Mouse (Mus musculus) liver, embryonic 13.5 days (tissue): ENCODE data around the gene Lrrc36. TPM values are rescaled to one million over a fixed set of nuclear protein-coding genes. Genes with fewer than 3 reads are reported as not detected.

Experiments
- ATAC-seq: fragments of 200-750 bp; cut with Nextera tagmentation; 2 replicates; pipeline ENCODE4 v1.8.0; 2017; ENCODE audit warnings: low read depth, mild to moderate bottlenecking, moderate number of reproducible peaks, moderate library complexity
- DNase-seq: peaks from one replicate; pipeline ENCODE4 v3.0.0; 2022
- H3K27ac ChIP-seq: fragments of 300-500 bp; sonication (generic); 2 replicates; pipeline ENCODE4 v1.5.1; 2015; ENCODE audit warnings: moderate library complexity, mild to moderate bottlenecking, inconsistent platforms
- H3K27me3 ChIP-seq: fragments of 300-500 bp; sonication (generic); 2 replicates; pipeline ENCODE4 v1.6.1; 2015; ENCODE audit warnings: mild to moderate bottlenecking, inconsistent platforms
- H3K36me3 ChIP-seq: fragments of 300-500 bp; sonication (generic); 2 replicates; pipeline ENCODE4 v1.6.1; 2015; ENCODE audit warnings: mild to moderate bottlenecking, inconsistent platforms
- H3K4me1 ChIP-seq: fragments of 300-500 bp; sonication (generic); replicated peaks from 2 replicates; pipeline ENCODE4 v1.6.1; 2015; ENCODE audit warnings: inconsistent platforms
- H3K4me2 ChIP-seq: fragments of 300-500 bp; sonication (generic); 2 replicates; pipeline ENCODE4 v1.6.1; 2015; ENCODE audit warnings: inconsistent platforms, mild to moderate bottlenecking, moderate library complexity
- H3K4me3 ChIP-seq: fragments of 300-500 bp; sonication (generic); replicated peaks from 2 replicates; pipeline ENCODE4 v1.5.1; 2015; ENCODE audit warnings: mild to moderate bottlenecking, inconsistent platforms
- H3K9ac ChIP-seq: fragments of 300-500 bp; sonication (generic); 2 replicates; pipeline ENCODE4 v1.6.1; 2015; ENCODE audit warnings: mild to moderate bottlenecking, inconsistent platforms
- H3K9me3 ChIP-seq: fragments of 300-500 bp; sonication (generic); replicated peaks from 2 replicates; pipeline ENCODE4 v1.6.1; 2016; ENCODE audit warnings: inconsistent platforms
- WGBS: fragments of 180-500 bp; shearing (Covaris S2); methylation state at CpG from one replicate; pipeline ENCODE4 v1.1.7; 2015; ENCODE audit not compliant: insufficient replicate concordance; 5-methylcytosine and 5-hydroxymethylcytosine counted together
- polyA plus RNA-seq: library from polyadenylated mRNA; unstranded; fragments of >200 nt; fragmentation: Nextera tagmentation; extraction: Ambion mirVana; gene quantifications from 2 replicates; pipeline ENCODE4 v1.2.1, GENCODE M21; 2015

Gene Lrrc36
- polyA plus RNA-seq, 1 experiment from 2014 or later = 0.15 TPM

DNA sequence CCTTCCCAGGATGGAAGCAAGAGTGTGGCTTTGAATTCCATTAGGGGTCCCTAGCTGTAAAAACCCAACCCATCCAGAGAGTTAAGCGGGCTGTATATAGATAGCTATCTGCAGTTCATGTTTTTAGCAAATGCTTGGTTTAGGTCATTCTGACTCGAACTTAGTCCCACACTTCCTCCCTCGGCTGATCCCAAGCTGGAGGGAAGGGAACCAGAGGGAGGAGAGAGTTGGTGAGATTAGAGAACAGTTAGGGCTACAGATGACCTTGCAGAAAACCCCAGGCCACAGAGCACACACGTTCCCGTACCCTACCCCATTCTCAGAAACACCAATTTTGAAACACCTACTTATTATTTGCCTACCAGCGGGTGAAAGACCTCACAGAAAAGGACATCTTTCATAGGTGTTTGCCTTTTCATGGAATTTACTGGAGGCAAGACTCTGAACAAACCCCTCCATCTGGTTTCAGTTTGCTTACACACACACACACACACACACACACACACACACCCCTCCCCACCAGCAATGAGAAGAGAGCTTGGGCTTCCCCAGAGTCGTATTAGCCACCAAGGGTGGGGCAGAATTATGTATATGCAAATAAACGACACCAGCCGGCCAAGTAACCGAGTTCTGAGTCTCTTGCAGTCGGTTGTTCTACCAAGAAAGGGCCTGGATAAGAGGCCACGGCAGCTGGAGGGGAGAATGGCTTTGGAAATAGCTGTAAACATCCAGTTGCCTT is 96.8 kb downstream of the Lrrc36 start:
- Histone ChIP-seq H3K4me3 (no peak overlapping the region), H3K27me3 (peaks cover 7% of the 10 kb centered on the region), H3K36me3 (no peaks in the 10 kb centered on the region), H3K9ac (no peak overlapping the region), H3K4me2 (no peak overlapping the region), H3K9me3 (no peaks in the 10 kb centered on the region), H3K4me1 (peaks cover 16% of the 10 kb centered on the region), H3K27ac (no peak overlapping the region)
- no peak for DNase-seq
- 22% methylated on average over 12 of the region's 12 CpGs for WGBS
- no peak for ATAC-seq

Other genes with a start within 250 kb of the Lrrc36 start
- gene Cbfb, start 242.9 kb upstream of the Lrrc36 start, polyA plus RNA-seq = 8.9 and 11.5 TPM in 2 replicates
- 13.5 and 16.0 TPM in 2 replicates for gene D230025D16Rik, start 188.4 kb upstream of the Lrrc36 start, polyA plus RNA-seq
- 2.3 and 3.2 TPM in 2 replicates for gene B3gnt9, start 158.4 kb upstream of the Lrrc36 start, polyA plus RNA-seq
- gene Tradd, start 149.0 kb upstream of the Lrrc36 start, polyA plus RNA-seq = 16.2 and 16.7 TPM in 2 replicates
- 0.98 and 1.1 TPM in 2 replicates for gene Fbxl8, start 148.9 kb upstream of the Lrrc36 start, polyA plus RNA-seq
- 0.10 TPM in 1 of 2 replicates, not detected in the other for gene Hsf4, start 143.8 kb upstream of the Lrrc36 start, polyA plus RNA-seq
- gene Nol3, start 137.4 kb upstream of the Lrrc36 start, polyA plus RNA-seq = 0.10 and 0.14 TPM in 2 replicates
- gene 4931428F04Rik, start 123.7 kb upstream of the Lrrc36 start, polyA plus RNA-seq = 0.60 and 1.1 TPM in 2 replicates
- 6.2 and 6.7 TPM in 2 replicates for gene Exoc3l, start 117.5 kb upstream of the Lrrc36 start, polyA plus RNA-seq
- gene E2f4, start 115.9 kb upstream of the Lrrc36 start, polyA plus RNA-seq = 187 and 232 TPM in 2 replicates
- gene Elmo3, start 108.0 kb upstream of the Lrrc36 start, polyA plus RNA-seq = 2.1 and 2.8 TPM in 2 replicates
- gene Lrrc29, start 87.3 kb upstream of the Lrrc36 start, polyA plus RNA-seq = 9.4 and 9.5 TPM in 2 replicates
- 103 and 108 TPM in 2 replicates for gene Tmem208, start 87.2 kb upstream of the Lrrc36 start, polyA plus RNA-seq
- gene Fhod1, start 65.6 kb upstream of the Lrrc36 start, polyA plus RNA-seq = 0.66 and 0.71 TPM in 2 replicates
- 0.14 and 0.15 TPM in 2 replicates for gene Slc9a5, start 64.7 kb upstream of the Lrrc36 start, polyA plus RNA-seq
- 0.05 and 0.09 TPM in 2 replicates for gene Plekhg4, start 40.3 kb upstream of the Lrrc36 start, polyA plus RNA-seq
- gene Kctd19, start 69 bp upstream of the Lrrc36 start, polyA plus RNA-seq = not detected in 2 replicates
- 1.6 and 1.8 TPM in 2 replicates for gene Tppp3, start 58.0 kb downstream of the Lrrc36 start, polyA plus RNA-seq
- 2.1 TPM in 2 replicates for gene Zdhhc1, start 83.3 kb downstream of the Lrrc36 start, polyA plus RNA-seq
- gene Hsd11b2, start 105.2 kb downstream of the Lrrc36 start, polyA plus RNA-seq = 1.5 and 2.2 TPM in 2 replicates
- gene Atp6v0d1, start 152.5 kb downstream of the Lrrc36 start, polyA plus RNA-seq = 49.4 and 52.7 TPM in 2 replicates
- 7.2 and 9.0 TPM in 2 replicates for gene Ripor1, start 191.7 kb downstream of the Lrrc36 start, polyA plus RNA-seq
- gene Ctcf, start 223.0 kb downstream of the Lrrc36 start, polyA plus RNA-seq = 69.1 and 75.8 TPM in 2 replicates
- gene Agrp, start 223.8 kb downstream of the Lrrc36 start, polyA plus RNA-seq = 0.15 and 0.41 TPM in 2 replicates